Mouse (Mus musculus) skeletal muscle tissue, adult 2 months (tissue): ENCODE measurements around the gene Rin2.
A peak's percentile ranks its signal among the peaks of the same experiment; 100 is the strongest.
"Not testable (repeated sequence)": the region's sequence is repeated elsewhere in the genome, so short reads cannot be mapped to it uniquely, and the experiment has no call there.

Experiments
- DNase-seq: peaks from one replicate; pipeline ENCODE4 v3.0.0-alpha.2; 2012; ENCODE audit warnings: low read depth, low spot score

Rin2 gene

GRCm38 (mm10) chr2:145684151-145684550 lies 9.1 kb downstream of the Rin2 start:
- no peak for DNase-seq

- DNase-seq: no peak
These were observed 9.9 kb downstream of the Rin2 start for GRCm38 (mm10) chr2:145684891-145685290.

GRCm38 (mm10) chr2:145686017-145686416 lies 11.0 kb downstream of the Rin2 start:
- no peak for DNase-seq

- DNase-seq: no peak
These were observed 16.5 kb downstream of the Rin2 start for GRCm38 (mm10) chr2:145691367-145692009.

GRCm38 (mm10) chr2:145697160-145697559 lies 22.1 kb downstream of the Rin2 start:
- no peak for DNase-seq

- DNase-seq: peak; percentile 54
These were observed 24.5 kb downstream of the Rin2 start for GRCm38 (mm10) chr2:145699414-145700071.

- DNase-seq: no peak
These were observed 25.4 kb downstream of the Rin2 start for GRCm38 (mm10) chr2:145700237-145700985.

- no peak for DNase-seq
These were observed 26.8 kb downstream of the Rin2 start for GRCm38 (mm10) chr2:145701605-145702335.

- DNase-seq: no peak
These were observed 29.7 kb downstream of the Rin2 start for GRCm38 (mm10) chr2:145704738-145705137.

GRCm38 (mm10) chr2:145709727-145710389 lies 34.8 kb downstream of the Rin2 start:
- DNase-seq: no peak

GRCm38 (mm10) chr2:145711512-145711911 lies 36.5 kb downstream of the Rin2 start:
- DNase-seq: no peak

- DNase-seq: no peak
These were observed 37.0 kb downstream of the Rin2 start for GRCm38 (mm10) chr2:145712026-145712425.

GRCm38 (mm10) chr2:145717539-145717938 lies 42.5 kb downstream of the Rin2 start:
- no peak for DNase-seq

- DNase-seq: no peak
These were observed 43.7 kb downstream of the Rin2 start for GRCm38 (mm10) chr2:145718624-145719183.

- DNase-seq: no peak
These were observed 45.1 kb downstream of the Rin2 start for GRCm38 (mm10) chr2:145720157-145720556.

GRCm38 (mm10) chr2:145720743-145721142 lies 45.7 kb downstream of the Rin2 start:
- no peak for DNase-seq

GRCm38 (mm10) chr2:145722304-145722703 lies 47.3 kb downstream of the Rin2 start:
- not testable (repeated sequence) for DNase-seq

GRCm38 (mm10) chr2:145724288-145724687 lies 49.3 kb downstream of the Rin2 start:
- peak; percentile 11 for DNase-seq

- no peak for DNase-seq
These were observed 54.4 kb downstream of the Rin2 start for GRCm38 (mm10) chr2:145729414-145729813.

- DNase-seq: no peak
These were observed 55.3 kb downstream of the Rin2 start for GRCm38 (mm10) chr2:145730189-145730880.
